ENCODE assay signal across 10 mouse cellular contexts in the genomic region with DNA sequence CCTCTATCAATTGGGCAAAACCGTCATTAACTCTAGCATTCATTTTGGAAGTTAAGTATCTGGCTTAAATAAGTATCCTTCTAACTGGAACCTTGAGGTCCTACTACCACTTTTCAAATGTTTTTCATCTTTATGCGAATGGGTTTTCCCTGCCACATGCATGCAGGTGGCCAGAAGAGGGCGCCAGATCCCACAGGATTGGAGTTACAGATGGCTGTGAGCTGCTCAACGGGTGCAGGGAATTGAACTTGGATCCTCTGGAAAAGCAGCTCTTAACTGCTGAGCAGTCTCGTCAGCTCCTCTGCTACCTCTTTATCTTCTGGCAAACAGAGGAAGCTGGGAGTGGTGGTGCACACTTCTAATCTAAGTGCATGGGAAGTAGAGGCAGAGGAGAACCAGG. TPM values are rescaled to one million over a fixed set of nuclear protein-coding genes. Genes with fewer than 3 reads are reported as not detected.
DNase-seq lines count a peak whose midpoint lies in the region; ATAC-seq and TF ChIP-seq lines count a peak whose summit lies in the region.
"Had no signal": no experiment of that assay in that cellular context is flagged by ENCODE, and none has a peak within 500 bp of the region (broad histone marks: within the 10 kb centered on the region; RNA-seq: fewer than 3 reads in every experiment).

No protein-coding gene starts in this region.

- H3K27me3 ChIP-seq in liver, embryonic 11.5 days (replicated peaks; ENCODE audit: control insufficient read depth, insufficient read depth, low read length) = no peaks in the 10 kb centered on the region
- H3K27me3 ChIP-seq in stomach, postnatal 0 days (ENCODE audit: control insufficient read depth, insufficient read depth, low read length) = no peaks in the 10 kb centered on the region
- H3K27me3 ChIP-seq in hindbrain, embryonic 13.5 days = no peaks in the 10 kb centered on the region
- H3K27me3 ChIP-seq: forebrain, embryonic 13.5 days; limb, embryonic 15.5 days had no signal

- H3K4me3 ChIP-seq in liver, embryonic 11.5 days (ENCODE audit: low read depth, low read length) = no peak overlapping the region
- H3K4me3 ChIP-seq in stomach, postnatal 0 days (ENCODE audit: low read depth, low read length) = no peak overlapping the region
- H3K4me3 ChIP-seq in hindbrain, embryonic 13.5 days = no peak overlapping the region
- H3K4me3 ChIP-seq: forebrain, embryonic 13.5 days; limb, embryonic 15.5 days had no signal

- peak; percentile 70 for DNase-seq in adrenal gland, postnatal 10 days
- no peak for DNase-seq in adrenal gland, adult 2 months
- DNase-seq in liver = peak; percentile 72
- no peak for DNase-seq in liver, embryonic 11.5 days (ENCODE audit: low spot score)
- peak; percentile 48 for DNase-seq in stomach, postnatal 0 days (ENCODE audit: low spot score)
- DNase-seq in ovary, adult 18-20 months (ENCODE audit: low spot score) = no peak

- no peaks in the 10 kb centered on the region for H3K9me3 ChIP-seq in liver, embryonic 11.5 days (ENCODE audit: control insufficient read depth, low read length)
- no peaks in the 10 kb centered on the region for H3K9me3 ChIP-seq in stomach, postnatal 0 days (ENCODE audit: control insufficient read depth, low read length)
- H3K9me3 ChIP-seq in hindbrain, embryonic 13.5 days = no peaks in the 10 kb centered on the region
- H3K9me3 ChIP-seq: limb, embryonic 15.5 days had no signal

- WGBS in liver, embryonic 11.5 days = 44% methylated on average over 5 of the region's 5 CpGs
- 49% methylated on average over 5 of the region's 5 CpGs for WGBS in stomach, postnatal 0 days
- 48% methylated on average over 5 of the region's 5 CpGs for WGBS in hindbrain, embryonic 13.5 days

- no peak overlapping the region for H3K4me2 ChIP-seq in liver, embryonic 11.5 days
- no peak overlapping the region for H3K4me2 ChIP-seq in stomach, postnatal 0 days (replicated peaks; ENCODE audit: low read depth)
- no peak overlapping the region for H3K4me2 ChIP-seq in hindbrain, embryonic 13.5 days
- H3K4me2 ChIP-seq: forebrain, embryonic 13.5 days; limb, embryonic 15.5 days had no signal

- H3K27ac ChIP-seq in liver, embryonic 11.5 days (ENCODE audit: low read depth, low read length) = no peak overlapping the region
- H3K27ac ChIP-seq in stomach, postnatal 0 days (replicated peaks) = no peak overlapping the region
- no peak overlapping the region for H3K27ac ChIP-seq in hindbrain, embryonic 13.5 days
- H3K27ac ChIP-seq: forebrain, embryonic 13.5 days; limb, embryonic 15.5 days had no signal

- no peak overlapping the region for H3K9ac ChIP-seq in liver, embryonic 11.5 days (ENCODE audit: low read depth, low read length)
- H3K9ac ChIP-seq in stomach, postnatal 0 days (ENCODE audit: low read length) = no peak overlapping the region
- no peak overlapping the region for H3K9ac ChIP-seq in hindbrain, embryonic 13.5 days
- H3K9ac ChIP-seq: forebrain, embryonic 13.5 days; limb, embryonic 15.5 days had no signal

- ATAC-seq in liver, embryonic 11.5 days (replicated peaks; ENCODE audit: low FRiP score) = no peak
- ATAC-seq in erythroblast, adult 5-6 weeks (replicated peaks; ENCODE audit: low FRiP score, poor library complexity, severe bottlenecking) = peak; percentile 68
- no peak for ATAC-seq in stomach, postnatal 0 days (ENCODE audit: low FRiP score, low TSS enrichment)
- no peak for ATAC-seq in hindbrain, embryonic 13.5 days (ENCODE audit: low FRiP score)
- ATAC-seq: forebrain, embryonic 13.5 days had no signal

- TF ChIP-seq CTCF in stomach, postnatal 0 days (IDR thresholded peaks at IDR 0.05; ENCODE audit: low read depth) = peak; percentile 71

- H3K36me3 ChIP-seq in liver, embryonic 11.5 days (ENCODE audit: control insufficient read depth, insufficient read depth, low read length) = no peaks in the 10 kb centered on the region
- H3K36me3 ChIP-seq in stomach, postnatal 0 days (ENCODE audit: control insufficient read depth, insufficient read depth, low read length) = no peaks in the 10 kb centered on the region
- H3K36me3 ChIP-seq in hindbrain, embryonic 13.5 days = no peaks in the 10 kb centered on the region
- H3K36me3 ChIP-seq: limb, embryonic 15.5 days had no signal

- no peak for TF ChIP-seq EP300 in stomach, postnatal 0 days (optimal IDR thresholded peaks at IDR 0.05)

- H3K4me1 ChIP-seq in liver, embryonic 11.5 days (replicated peaks; ENCODE audit: control insufficient read depth, insufficient read depth, low read length) = no peaks in the 10 kb centered on the region
- H3K4me1 ChIP-seq in stomach, postnatal 0 days (replicated peaks; ENCODE audit: control insufficient read depth, insufficient read depth) = no peaks in the 10 kb centered on the region
- H3K4me1 ChIP-seq in hindbrain, embryonic 13.5 days (replicated peaks) = no peaks in the 10 kb centered on the region
- H3K4me1 ChIP-seq: limb, embryonic 15.5 days had no signal

RNA-seq across cellular contexts. Expression of a gene that starts 5.7 kb away (rescaled TPM):
- 10 to 100 TPM; 29.3 to 35.5 TPM for total RNA-seq in adrenal gland, postnatal 10 days (2021)
- total RNA-seq in adrenal gland, adult 2 months (2021) = 10 to 100 TPM; 28.7 to 30.4 TPM
- 72.9 and 76.9 TPM in 2 replicates for polyA plus RNA-seq in adrenal gland, adult 2 months (2012; rRNA removed)
- 61.1 and 62.3 TPM in 2 replicates for polyA plus RNA-seq in liver, embryonic 11.5 days (2014; fragmentation: Nextera tagmentation; extraction: Ambion mirVana)
- 11.1 and 23.6 TPM in 2 replicates for total RNA-seq in erythroblast, adult 5-6 weeks (2015; ENCODE audit: low replicate concordance)
- total RNA-seq in erythroblast, adult 5-6 weeks (2017; ENCODE audit: low replicate concordance) = 13.5 and 15.6 TPM in 2 replicates
- polyA plus RNA-seq in stomach, postnatal 0 days (2015; fragmentation: Nextera tagmentation; extraction: Ambion mirVana) = 22.0 and 22.2 TPM in 2 replicates
- 27.9 and 29.2 TPM in 2 replicates for polyA plus RNA-seq in hindbrain, embryonic 13.5 days (2015; fragmentation: Nextera tagmentation; extraction: Ambion mirVana)

RNA-seq across cellular contexts. Expression of a gene that starts 5.7 kb away (rescaled TPM):
- total RNA-seq in adrenal gland, postnatal 10 days (2021) = under 1 TPM in 1 of 2 experiments, not detected in 1; 0.51 TPM
- total RNA-seq in adrenal gland, adult 2 months (2021) = under 1 TPM; 0.12 to 0.76 TPM
- 1.1 TPM in 1 of 2 replicates, not detected in the other for polyA plus RNA-seq in adrenal gland, adult 2 months (2012; rRNA removed)
- not detected in 2 replicates for polyA plus RNA-seq in liver, embryonic 11.5 days (2014; fragmentation: Nextera tagmentation; extraction: Ambion mirVana)
- not detected in 2 replicates for total RNA-seq in erythroblast, adult 5-6 weeks (2015; ENCODE audit: low replicate concordance)
- total RNA-seq in erythroblast, adult 5-6 weeks (2017; ENCODE audit: low replicate concordance) = not detected in 2 replicates
- 0.05 TPM in 1 of 2 replicates, not detected in the other for polyA plus RNA-seq in stomach, postnatal 0 days (2015; fragmentation: Nextera tagmentation; extraction: Ambion mirVana)
- polyA plus RNA-seq in hindbrain, embryonic 13.5 days (2015; fragmentation: Nextera tagmentation; extraction: Ambion mirVana) = 0.12 and 0.49 TPM in 2 replicates
- polyA plus RNA-seq: forebrain, embryonic 13.5 days had no signal

RNA-seq across cellular contexts. Expression of a gene that starts 12.0 kb away (rescaled TPM):
- 10 to 100 TPM; 16.7 to 21.9 TPM for total RNA-seq in adrenal gland, postnatal 10 days (2021)
- total RNA-seq in adrenal gland, adult 2 months (2021) = 10 to 100 TPM; 11.2 to 17.6 TPM
- polyA plus RNA-seq in adrenal gland, adult 2 months (2012; rRNA removed) = 32.4 and 34.3 TPM in 2 replicates
- polyA plus RNA-seq in liver, embryonic 11.5 days (2014; fragmentation: Nextera tagmentation; extraction: Ambion mirVana) = 0.13 and 0.26 TPM in 2 replicates
- total RNA-seq in erythroblast, adult 5-6 weeks (2015; ENCODE audit: low replicate concordance) = 2.1 TPM in 1 of 2 replicates, not detected in the other
- not detected in 2 replicates for total RNA-seq in erythroblast, adult 5-6 weeks (2017; ENCODE audit: low replicate concordance)
- 5.3 and 6.5 TPM in 2 replicates for polyA plus RNA-seq in stomach, postnatal 0 days (2015; fragmentation: Nextera tagmentation; extraction: Ambion mirVana)
- polyA plus RNA-seq in hindbrain, embryonic 13.5 days (2015; fragmentation: Nextera tagmentation; extraction: Ambion mirVana) = 3.2 and 5.3 TPM in 2 replicates

RNA-seq across cellular contexts. Expression of a gene that starts 15.3 kb away (rescaled TPM):
- total RNA-seq in adrenal gland, postnatal 10 days (2021) = 100 to 1,000 TPM in 1 of 2 experiments, 10 to 100 TPM in 1; 85.0 to 114 TPM
- 10 to 100 TPM; 30.5 to 52.2 TPM for total RNA-seq in adrenal gland, adult 2 months (2021)
- polyA plus RNA-seq in adrenal gland, adult 2 months (2012; rRNA removed) = 24.9 and 39.4 TPM in 2 replicates
- 12.0 and 13.0 TPM in 2 replicates for polyA plus RNA-seq in liver, embryonic 11.5 days (2014; fragmentation: Nextera tagmentation; extraction: Ambion mirVana)
- 0.77 TPM in 1 of 2 replicates, not detected in the other for total RNA-seq in erythroblast, adult 5-6 weeks (2015; ENCODE audit: low replicate concordance)
- 0.60 TPM in 1 of 2 replicates, not detected in the other for total RNA-seq in erythroblast, adult 5-6 weeks (2017; ENCODE audit: low replicate concordance)
- 43.9 and 44.5 TPM in 2 replicates for polyA plus RNA-seq in stomach, postnatal 0 days (2015; fragmentation: Nextera tagmentation; extraction: Ambion mirVana)
- 13.1 and 14.0 TPM in 2 replicates for polyA plus RNA-seq in hindbrain, embryonic 13.5 days (2015; fragmentation: Nextera tagmentation; extraction: Ambion mirVana)

RNA-seq across cellular contexts. Expression of a gene that starts 17.5 kb away (rescaled TPM):
- under 1 TPM in 1 of 2 experiments, not detected in 1; 0.30 TPM for total RNA-seq in adrenal gland, postnatal 10 days (2021)
- total RNA-seq in adrenal gland, adult 2 months (2021) = under 1 TPM in 1 of 2 experiments, not detected in 1; 0.10 TPM
- polyA plus RNA-seq in adrenal gland, adult 2 months (2012; rRNA removed) = 0.40 TPM in 1 of 2 replicates, not detected in the other
- 0.14 TPM in 1 of 2 replicates, not detected in the other for polyA plus RNA-seq in liver, embryonic 11.5 days (2014; fragmentation: Nextera tagmentation; extraction: Ambion mirVana)
- total RNA-seq in erythroblast, adult 5-6 weeks (2015; ENCODE audit: low replicate concordance) = not detected in 2 replicates
- total RNA-seq in erythroblast, adult 5-6 weeks (2017; ENCODE audit: low replicate concordance) = not detected in 2 replicates
- not detected in 2 replicates for polyA plus RNA-seq in stomach, postnatal 0 days (2015; fragmentation: Nextera tagmentation; extraction: Ambion mirVana)
- 0.22 TPM in 1 of 2 replicates, not detected in the other for polyA plus RNA-seq in hindbrain, embryonic 13.5 days (2015; fragmentation: Nextera tagmentation; extraction: Ambion mirVana)

Comparison
In these comparisons a context has a peak if more than half of its experiments do, and no peak if none do; other contexts are left out.
1. DNase-seq: peak in adrenal gland, postnatal 10 days (single experiment), liver (single experiment) and stomach, postnatal 0 days (single experiment); none in adrenal gland, adult 2 months (single experiment), liver, embryonic 11.5 days (single experiment) and ovary, adult 18-20 months (single experiment).